17 mouse cellular contexts compared by ENCODE assay signal in the genomic region with DNA sequence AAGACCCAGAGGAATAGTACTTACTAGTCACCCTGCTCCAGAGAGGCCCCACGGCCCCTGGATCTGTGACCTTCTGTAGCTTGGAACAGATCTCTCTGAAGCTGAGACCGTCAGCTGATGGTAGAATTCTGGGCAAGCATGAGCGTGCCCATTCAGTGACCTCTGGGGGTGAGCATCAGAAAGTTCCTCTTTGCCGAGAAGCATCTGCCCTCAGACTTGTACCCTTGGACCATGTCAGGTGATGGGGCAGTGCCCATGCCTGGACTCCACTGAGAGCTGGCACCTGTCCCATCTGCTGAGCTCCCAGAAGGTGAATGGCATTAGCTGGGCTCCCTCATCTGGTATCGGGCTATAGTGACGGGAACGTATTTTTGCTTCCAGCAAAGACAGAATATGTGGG. TPM values are rescaled to one million over a fixed set of nuclear protein-coding genes. Genes with fewer than 3 reads are reported as not detected.
DNase-seq lines count a peak whose midpoint lies in the region; ATAC-seq and TF ChIP-seq lines count a peak whose summit lies in the region.
"Had no signal": no experiment of that assay in that cellular context is flagged by ENCODE, and none has a peak within 500 bp of the region (broad histone marks: within the 10 kb centered on the region; RNA-seq: fewer than 3 reads in every experiment).

No protein-coding gene starts in this region.

- intact Hi-C loops in heart, postnatal 25 days (cut with DNase I): no loop called here

- H3K36me3 ChIP-seq in heart, postnatal 0 days (replicated peaks; ENCODE audit: control insufficient read depth, insufficient read depth, low read length): no peaks in the 10 kb centered on the region
- H3K36me3 ChIP-seq: hindbrain, embryonic 12.5 days; liver, embryonic 12.5 days; neural tube, embryonic 15.5 days had no signal

- no peaks in the 10 kb centered on the region for H3K9me3 ChIP-seq in heart, postnatal 0 days (replicated peaks; ENCODE audit: control insufficient read depth, low read length)
- H3K9me3 ChIP-seq: hindbrain, embryonic 12.5 days; liver, embryonic 12.5 days; neural tube, embryonic 15.5 days had no signal

- no peaks in the 10 kb centered on the region for H3K27me3 ChIP-seq in heart, postnatal 0 days (ENCODE audit: control insufficient read depth, insufficient read depth, low read length)
- H3K27me3 ChIP-seq: hindbrain, embryonic 12.5 days; neural tube, embryonic 15.5 days had no signal

- peak; percentile 15; the same call in 1 of the 2 replicates for ATAC-seq in heart, postnatal 0 days (ENCODE audit: insufficient read depth, low read depth)
- ATAC-seq: intestine, postnatal 0 days; liver, embryonic 12.5 days had no signal

- no peak overlapping the region for H3K4me2 ChIP-seq in heart, postnatal 0 days (ENCODE audit: low read depth, low read length)
- H3K4me2 ChIP-seq: hindbrain, embryonic 12.5 days; liver, embryonic 12.5 days; neural tube, embryonic 15.5 days had no signal

- TF ChIP-seq CTCF in heart, postnatal 0 days (IDR thresholded peaks at IDR 0.05; ENCODE audit: low read depth): no peak

- DNase-seq in cerebellum, adult 18-20 months: peak; percentile 60
- no peak for DNase-seq in cerebellum, postnatal 4 days (ENCODE audit: low spot score in 2 of 2)
- DNase-seq in heart, postnatal 0 days (ENCODE audit: low spot score): no peak
- no peak for DNase-seq in heart, postnatal 25 days (ENCODE audit: low spot score)
- DNase-seq in cerebellum, postnatal 14 days: peak; percentile 59 to 71
- peak; percentile 94 to 95 for DNase-seq in kidney, postnatal 36 days
- no peak for DNase-seq in layer of hippocampus, postnatal 36 days
- no peak for DNase-seq in urinary bladder, postnatal 14 days (ENCODE audit: low spot score)
- DNase-seq: adrenal gland, adult 2 months; right cerebral cortex, adult 18-20 months; spleen, adult 18-20 months; thymus, postnatal 14 days had no signal

- 57% methylated on average over 7 of the region's 7 CpGs for WGBS in heart, postnatal 0 days

- no peak overlapping the region for H3K4me3 ChIP-seq in heart, postnatal 0 days (ENCODE audit: low read depth, low read length)
- H3K4me3 ChIP-seq: hindbrain, embryonic 12.5 days; liver, embryonic 12.5 days; megakaryocyte, embryonic 14.5 days; neural tube, embryonic 15.5 days had no signal

- no peak for TF ChIP-seq EP300 in heart, postnatal 0 days (IDR thresholded peaks at IDR 0.05; ENCODE audit: low read depth)

- no peak overlapping the region for H3K9ac ChIP-seq in heart, postnatal 0 days (replicated peaks; ENCODE audit: low read depth, low read length)
- H3K9ac ChIP-seq: hindbrain, embryonic 12.5 days; liver, embryonic 12.5 days; neural tube, embryonic 15.5 days had no signal

- peaks cover 41% of the 10 kb centered on the region for H3K4me1 ChIP-seq in heart, postnatal 0 days (ENCODE audit: control insufficient read depth, insufficient read depth)

- H3K27ac ChIP-seq in heart, postnatal 0 days (ENCODE audit: low read depth): no peak overlapping the region
- H3K27ac ChIP-seq: hindbrain, embryonic 12.5 days; liver, embryonic 12.5 days; neural tube, embryonic 15.5 days had no signal

RNA-seq across cellular contexts. Expression of a gene that starts 51.5 kb away (rescaled TPM):
- 5.7 TPM in 1 of 2 replicates, not detected in the other for total RNA-seq in heart, postnatal 0 days (2014; rRNA removed; ENCODE audit: low replicate concordance)
- polyA plus RNA-seq in heart, postnatal 0 days (2015; fragmentation: Nextera tagmentation; extraction: Ambion mirVana): 1.8 and 2.4 TPM in 2 replicates
- total RNA-seq in heart, postnatal 25 days (2021): 1 to 10 TPM; 1.1 to 1.3 TPM
- 10 to 100 TPM; 11.6 to 12.6 TPM for total RNA-seq in layer of hippocampus, postnatal 36 days (2021)

RNA-seq across cellular contexts. Expression of a gene that starts 51.7 kb away (rescaled TPM):
- total RNA-seq in heart, postnatal 0 days (2014; rRNA removed; ENCODE audit: low replicate concordance): 96.1 and 126 TPM in 2 replicates
- 116 and 123 TPM in 2 replicates for polyA plus RNA-seq in heart, postnatal 0 days (2015; fragmentation: Nextera tagmentation; extraction: Ambion mirVana)
- total RNA-seq in heart, postnatal 25 days (2021): 10 to 100 TPM; 66.1 to 68.7 TPM
- total RNA-seq in layer of hippocampus, postnatal 36 days (2021): 10 to 100 TPM; 65.6 to 68.8 TPM

Comparison
In these comparisons a context has a peak if more than half of its experiments do, and no peak if none do; other contexts are left out.
1. DNase-seq: peak in cerebellum, adult 18-20 months (2 of 2), cerebellum, postnatal 14 days (2 of 2) and kidney, postnatal 36 days (2 of 2); none in cerebellum, postnatal 4 days (0 of 2), heart, postnatal 0 days (single experiment), heart, postnatal 25 days (single experiment), layer of hippocampus, postnatal 36 days (0 of 2) and urinary bladder, postnatal 14 days (single experiment).